Mouse (Mus musculus) midbrain, embryonic 11.5 days (tissue): ENCODE measurements at regions not wholly inside any gene's neighbourhood (a gene's known extent, or its start where the extent isn't known, plus 50 kb on each side); places are given as distances from the start of the nearest gene placed in this dataset.
A peak's percentile ranks its signal among the peaks of the same experiment; 100 is the strongest.
"Not testable (repeated sequence)": the region's sequence is repeated elsewhere in the genome, so short reads cannot be mapped to it uniquely, and the experiment has no call there.

Experiments used
- ATAC-seq: fragments of 200-750 bp; cut with Nextera tagmentation; 2 replicates; pipeline ENCODE4 v1.8.0; 2017; ENCODE audit warnings: moderate TSS enrichment, moderate library complexity; ENCODE audit not compliant: low FRiP score
- DNase-seq: peaks from one replicate; pipeline ENCODE4 v3.0.0; 2015; ENCODE audit warnings: low spot score; ENCODE audit errors: missing footprints
- H3K27ac ChIP-seq: fragments of 300-500 bp; sonication (generic); 2 replicates; pipeline ENCODE4 v1.5.1; 2014; ENCODE audit warnings: low read depth, low read length
- H3K27me3 ChIP-seq: fragments of 300-500 bp; sonication (generic); 2 replicates; pipeline ENCODE4 v1.6.1; 2014; ENCODE audit warnings: mild to moderate bottlenecking, low read length, moderate library complexity, mixed read lengths; ENCODE audit not compliant: control insufficient read depth, insufficient read depth
- H3K36me3 ChIP-seq: fragments of 300-500 bp; sonication (generic); 2 replicates; pipeline ENCODE4 v1.6.1; 2014; ENCODE audit warnings: mild to moderate bottlenecking, low read length, moderate library complexity, mixed read lengths; ENCODE audit not compliant: control insufficient read depth, insufficient read depth
- H3K4me1 ChIP-seq: fragments of 300-500 bp; sonication (generic); 2 replicates; pipeline ENCODE4 v1.6.1; 2014; ENCODE audit warnings: low read length; ENCODE audit not compliant: control insufficient read depth, insufficient read depth
- H3K4me2 ChIP-seq: fragments of 300-500 bp; sonication (generic); 2 replicates; pipeline ENCODE4 v1.6.1; 2014; ENCODE audit warnings: mild to moderate bottlenecking, moderate library complexity
- H3K4me3 ChIP-seq: fragments of 300-500 bp; sonication (generic); 2 replicates; pipeline ENCODE4 v1.5.1; 2014; ENCODE audit warnings: low read depth, low read length
- H3K9ac ChIP-seq: fragments of 300-500 bp; sonication (generic); 2 replicates; pipeline ENCODE4 v1.6.1; 2014; ENCODE audit warnings: low read length
- H3K9me3 ChIP-seq: fragments of 300-500 bp; sonication (generic); 2 replicates; pipeline ENCODE4 v1.6.1; 2016; ENCODE audit warnings: low read length; ENCODE audit not compliant: control insufficient read depth
- WGBS: fragments of 180-500 bp; shearing (Covaris S2); extraction: QIAGEN DNeasy Blood & Tissue Kit; methylation state at CpG from one replicate; pipeline ENCODE4 v1.1.7; 2014; 5-methylcytosine and 5-hydroxymethylcytosine counted together

- no peaks in the 10 kb centered on the region for H3K9me3 ChIP-seq
- no peaks in the 10 kb centered on the region; the same call in 1 of the 2 replicates for H3K27me3 ChIP-seq
- no peak overlapping the region for H3K27ac ChIP-seq
- no peak overlapping the region for H3K9ac ChIP-seq
- no peaks in the 10 kb centered on the region for H3K36me3 ChIP-seq
- WGBS: 26% methylated on average over 5 of the region's 5 CpGs
- H3K4me3 ChIP-seq: no peak overlapping the region
- ATAC-seq (peak; percentile 79), DNase-seq (peak; percentile 84)
- H3K4me1 ChIP-seq: no peaks in the 10 kb centered on the region
- H3K4me2 ChIP-seq: no peak overlapping the region
Observed at GRCm38 (mm10) chr15:44851346-44852064, 4717.3 kb downstream of the 9330182O14Rik start.

GRCm38 (mm10) chr15:44857080-44857479 is 4722.9 kb downstream of the 9330182O14Rik start:
- H3K27ac ChIP-seq: no peak overlapping the region
- no peak overlapping the region for H3K4me3 ChIP-seq
- 61% methylated on average over 1 of the region's 1 CpGs for WGBS
- no peak overlapping the region for H3K4me2 ChIP-seq
- H3K27me3 ChIP-seq: no peaks in the 10 kb centered on the region; the same call in 1 of the 2 replicates
- H3K9ac ChIP-seq: no peak overlapping the region
- no peaks in the 10 kb centered on the region for H3K9me3 ChIP-seq
- ATAC-seq (no peak), DNase-seq (peak; percentile 49)
- no peaks in the 10 kb centered on the region for H3K36me3 ChIP-seq
- no peaks in the 10 kb centered on the region for H3K4me1 ChIP-seq

- Histone ChIP-seq H3K27me3 (no peaks in the 10 kb centered on the region; the same call in 1 of the 2 replicates), H3K27ac (no peak overlapping the region), H3K9ac (no peak overlapping the region), H3K4me1 (no peaks in the 10 kb centered on the region), H3K4me3 (no peak overlapping the region), H3K36me3 (no peaks in the 10 kb centered on the region), H3K4me2 (no peak overlapping the region), H3K9me3 (no peaks in the 10 kb centered on the region)
- ATAC-seq: no peak
- 81% methylated on average over 3 of the region's 3 CpGs for WGBS
- peak; percentile 35 for DNase-seq
Observed at GRCm38 (mm10) chr15:44859369-44859768, 4725.2 kb downstream of the 9330182O14Rik start.

GRCm38 (mm10) chr15:44860204-44860806 is 4726.1 kb downstream of the 9330182O14Rik start:
- H3K4me1 ChIP-seq: no peaks in the 10 kb centered on the region
- no peaks in the 10 kb centered on the region for H3K9me3 ChIP-seq
- no peak overlapping the region for H3K4me2 ChIP-seq
- WGBS: 92% methylated on average over 1 of the region's 1 CpGs
- H3K27ac ChIP-seq: no peak overlapping the region
- no peaks in the 10 kb centered on the region for H3K27me3 ChIP-seq
- H3K4me3 ChIP-seq: no peak overlapping the region
- DNase-seq (peak; percentile 80), ATAC-seq (no peak)
- H3K36me3 ChIP-seq: no peaks in the 10 kb centered on the region
- no peak overlapping the region for H3K9ac ChIP-seq

- DNase-seq: peak; percentile 8
- no peaks in the 10 kb centered on the region for H3K27me3 ChIP-seq
- WGBS: 84% methylated on average over 3 of the region's 3 CpGs
- H3K36me3 ChIP-seq: no peaks in the 10 kb centered on the region
- H3K4me1 ChIP-seq: no peaks in the 10 kb centered on the region
- H3K4me3 ChIP-seq: no peak overlapping the region
- no peak overlapping the region for H3K4me2 ChIP-seq
- H3K27ac ChIP-seq: no peak overlapping the region
- H3K9ac ChIP-seq: no peak overlapping the region
- ATAC-seq: no peak
- no peaks in the 10 kb centered on the region for H3K9me3 ChIP-seq
Observed at GRCm38 (mm10) chr15:44868537-44868936, 4734.4 kb downstream of the 9330182O14Rik start.

GRCm38 (mm10) chr15:44869023-44869422 is 4734.9 kb downstream of the 9330182O14Rik start:
- DNase-seq: peak; percentile 28
- no peaks in the 10 kb centered on the region for H3K9me3 ChIP-seq
- no peak overlapping the region for H3K4me2 ChIP-seq
- WGBS: 83% methylated on average over 4 of the region's 4 CpGs
- H3K4me3 ChIP-seq: no peak overlapping the region
- no peak for ATAC-seq
- no peaks in the 10 kb centered on the region for H3K36me3 ChIP-seq
- H3K27me3 ChIP-seq: no peaks in the 10 kb centered on the region
- H3K9ac ChIP-seq: no peak overlapping the region
- H3K4me1 ChIP-seq: no peaks in the 10 kb centered on the region
- H3K27ac ChIP-seq: no peak overlapping the region

GRCm38 (mm10) chr15:44869672-44870071 is 4735.5 kb downstream of the 9330182O14Rik start:
- no peak overlapping the region for H3K4me2 ChIP-seq
- ATAC-seq (no peak), DNase-seq (peak; percentile 39)
- H3K27ac ChIP-seq: no peak overlapping the region
- no peaks in the 10 kb centered on the region for H3K4me1 ChIP-seq
- no peak overlapping the region for H3K4me3 ChIP-seq
- no peaks in the 10 kb centered on the region for H3K9me3 ChIP-seq
- no peaks in the 10 kb centered on the region for H3K36me3 ChIP-seq
- no peak overlapping the region for H3K9ac ChIP-seq
- no peaks in the 10 kb centered on the region for H3K27me3 ChIP-seq
- WGBS: 90% methylated on average over 2 of the region's 2 CpGs

GRCm38 (mm10) chr15:44870934-44871333 is 4736.8 kb downstream of the 9330182O14Rik start:
- 94% methylated on average over 2 of the region's 3 CpGs for WGBS
- not testable (repeated sequence) for H3K27me3 ChIP-seq, ATAC-seq

GRCm38 (mm10) chr15:44882219-44882618 is 4748.1 kb downstream of the 9330182O14Rik start:
- Histone ChIP-seq H3K36me3 (no peaks in the 10 kb centered on the region), H3K27me3 (no peaks in the 10 kb centered on the region), H3K9ac (no peak overlapping the region), H3K4me3 (no peak overlapping the region), H3K9me3 (no peaks in the 10 kb centered on the region), H3K4me2 (no peak overlapping the region), H3K27ac (no peak overlapping the region), H3K4me1 (no peaks in the 10 kb centered on the region)
- 80% methylated on average over 4 of the region's 4 CpGs for WGBS
- ATAC-seq (no peak), DNase-seq (no peak)

More at GRCm38 (mm10) chr15:44870934-44871333, 4736.8 kb downstream of the 9330182O14Rik start:
- not testable (repeated sequence) for H3K4me2 ChIP-seq, H3K36me3 ChIP-seq, H3K4me3 ChIP-seq, H3K9me3 ChIP-seq, H3K9ac ChIP-seq, H3K4me1 ChIP-seq, H3K27ac ChIP-seq
- peak; percentile 45 for DNase-seq
